Comparison of ENCODE assay signal across 21 mouse cellular contexts in the genomic region with DNA sequence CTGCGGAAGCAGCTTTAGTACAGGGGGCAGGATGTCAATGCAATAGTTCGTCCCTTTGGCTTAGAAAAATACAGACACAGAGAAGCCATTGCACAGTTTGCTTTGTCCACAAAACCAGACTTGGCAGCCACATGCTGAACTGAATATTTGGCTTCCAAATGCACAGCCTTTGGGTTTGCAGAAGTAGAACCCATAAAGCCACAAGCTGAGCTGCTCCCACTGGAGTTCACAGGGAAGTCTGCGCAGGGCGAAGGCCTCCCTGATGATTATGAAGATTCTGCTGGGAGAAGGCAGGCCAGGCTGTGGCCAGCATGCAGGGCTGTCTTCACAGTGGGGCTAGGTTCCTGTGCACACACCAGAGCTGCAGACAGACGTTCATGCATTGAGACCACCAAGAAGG.
A peak's percentile ranks its signal among the peaks of the same experiment; 100 is the strongest.
DNase-seq lines count a peak whose midpoint lies in the region; ATAC-seq and TF ChIP-seq lines count a peak whose summit lies in the region.
"Had no signal": no experiment of that assay in that cellular context is flagged by ENCODE, and none has a peak within 500 bp of the region (broad histone marks: within the 10 kb centered on the region; RNA-seq: fewer than 3 reads in every experiment).

No protein-coding gene starts in this region.

- H3K27me3 ChIP-seq in embryonic facial prominence, embryonic 13.5 days: no peaks in the 10 kb centered on the region
- no peaks in the 10 kb centered on the region for H3K27me3 ChIP-seq in embryonic facial prominence, embryonic 10.5 days (replicated peaks; ENCODE audit: low read depth, poor library complexity, severe bottlenecking)
- H3K27me3 ChIP-seq in kidney, adult 2 months (replicated peaks; ENCODE audit: control insufficient read depth, insufficient read depth, low read length): no peaks in the 10 kb centered on the region
- H3K27me3 ChIP-seq: heart, embryonic 12.5 days had no signal

- no peak for TF ChIP-seq POLR2A in kidney, adult 2 months (IDR thresholded peaks at IDR 0.05; ENCODE audit: low read depth, low read length)

- H3K9ac ChIP-seq in embryonic facial prominence, embryonic 13.5 days: no peak overlapping the region
- H3K9ac ChIP-seq: heart, embryonic 12.5 days; liver, embryonic 14.5 days had no signal

- no peak for ATAC-seq in embryonic facial prominence, embryonic 13.5 days (ENCODE audit: insufficient number of reproducible peaks, insufficient read depth, low FRiP score, low TSS enrichment, low read depth)
- peak; percentile 39; the same call in 1 of the 2 replicates for ATAC-seq in common myeloid progenitor, adult 5-6 weeks (replicated peaks; ENCODE audit: low read depth, poor library complexity, severe bottlenecking)
- ATAC-seq: inflammation-experienced regulatory T-cells, adult 6 months; lung, postnatal 0 days; midbrain, embryonic 16.5 days had no signal

- TF ChIP-seq CTCF in kidney, adult 2 months (conservative IDR thresholded peaks at IDR 0.05; ENCODE audit: insufficient read depth, insufficient read length, low read depth, low read length): no peak

- no peak overlapping the region for H3K4me2 ChIP-seq in embryonic facial prominence, embryonic 13.5 days
- H3K4me2 ChIP-seq: heart, embryonic 12.5 days had no signal

- H3K4me3 ChIP-seq in embryonic facial prominence, embryonic 13.5 days: no peak overlapping the region
- H3K4me3 ChIP-seq in embryonic facial prominence, embryonic 10.5 days: no peak overlapping the region
- H3K4me3 ChIP-seq in kidney, adult 2 months (ENCODE audit: insufficient read depth, low read depth, low read length): no peak overlapping the region
- H3K4me3 ChIP-seq: forebrain, embryonic 10.5 days; heart, embryonic 12.5 days; left cerebral cortex, adult 2 months; megakaryocyte, embryonic 14.5 days had no signal

- WGBS in embryonic facial prominence, embryonic 13.5 days: 69% methylated on average over 5 of the region's 5 CpGs
- WGBS in embryonic facial prominence, embryonic 10.5 days: 71% methylated on average over 5 of the region's 5 CpGs
- 73% methylated on average over 5 of the region's 5 CpGs for WGBS in kidney, adult 2 months

- H3K36me3 ChIP-seq in embryonic facial prominence, embryonic 13.5 days: no peaks in the 10 kb centered on the region
- no peaks in the 10 kb centered on the region for H3K36me3 ChIP-seq in embryonic facial prominence, embryonic 10.5 days (replicated peaks)
- no peaks in the 10 kb centered on the region for H3K36me3 ChIP-seq in kidney, adult 2 months (ENCODE audit: control insufficient read depth, insufficient read depth, low read length)
- H3K36me3 ChIP-seq: forebrain, embryonic 10.5 days; heart, embryonic 12.5 days had no signal

- peaks cover 3% of the 10 kb centered on the region; the same call in 1 of the 2 replicates for H3K4me1 ChIP-seq in embryonic facial prominence, embryonic 13.5 days
- peaks cover 4% of the 10 kb centered on the region for H3K4me1 ChIP-seq in embryonic facial prominence, embryonic 10.5 days
- peaks cover 2% of the 10 kb centered on the region; the same call in 1 of the 2 replicates for H3K4me1 ChIP-seq in kidney, adult 2 months (ENCODE audit: control insufficient read depth, insufficient read depth, low read length)
- H3K4me1 ChIP-seq: forebrain, embryonic 10.5 days; heart, embryonic 12.5 days; megakaryocyte, embryonic 14.5 days had no signal

- peak overlapping the region; percentile 28; the same call in 1 of the 2 replicates for H3K27ac ChIP-seq in embryonic facial prominence, embryonic 13.5 days
- no peak overlapping the region for H3K27ac ChIP-seq in embryonic facial prominence, embryonic 10.5 days (replicated peaks)
- no peak overlapping the region for H3K27ac ChIP-seq in kidney, adult 2 months (ENCODE audit: insufficient read depth, low read depth, low read length)
- H3K27ac ChIP-seq: forebrain, embryonic 10.5 days; left cerebral cortex, adult 2 months; liver, embryonic 14.5 days had no signal

- H3K9me3 ChIP-seq in embryonic facial prominence, embryonic 13.5 days: no peaks in the 10 kb centered on the region
- no peaks in the 10 kb centered on the region for H3K9me3 ChIP-seq in embryonic facial prominence, embryonic 10.5 days
- H3K9me3 ChIP-seq: forebrain, embryonic 10.5 days; heart, embryonic 12.5 days; megakaryocyte, embryonic 14.5 days had no signal

- DNase-seq in embryonic facial prominence, embryonic 10.5 days (ENCODE audit: low spot score): no peak
- peak; percentile 36 for DNase-seq in kidney, adult 2 months
- no peak for DNase-seq in kidney, adult 18-20 months
- DNase-seq in kidney, postnatal 4 days: peak; percentile 24 to 37
- no peak for DNase-seq in spleen, postnatal 36 days (ENCODE audit: low spot score in 2 of 2)
- DNase-seq in liver: no peak
- DNase-seq: adrenal gland, adult 8-10 months; cerebellum, adult 18-20 months; cerebellum, postnatal 36 days; gastrocnemius, postnatal 36 days; right cerebral cortex, adult 18-20 months had no signal

Comparison
In these comparisons a context has a peak if more than half of its experiments do, and no peak if none do; other contexts are left out.
1. DNase-seq: peak in kidney, adult 2 months (single experiment) and kidney, postnatal 4 days (2 of 2); none in embryonic facial prominence, embryonic 10.5 days (single experiment), kidney, adult 18-20 months (single experiment), spleen, postnatal 36 days (0 of 2) and liver (single experiment).